Mouse (Mus musculus): ENCODE data around the gene Gabbr2.

DNA sequence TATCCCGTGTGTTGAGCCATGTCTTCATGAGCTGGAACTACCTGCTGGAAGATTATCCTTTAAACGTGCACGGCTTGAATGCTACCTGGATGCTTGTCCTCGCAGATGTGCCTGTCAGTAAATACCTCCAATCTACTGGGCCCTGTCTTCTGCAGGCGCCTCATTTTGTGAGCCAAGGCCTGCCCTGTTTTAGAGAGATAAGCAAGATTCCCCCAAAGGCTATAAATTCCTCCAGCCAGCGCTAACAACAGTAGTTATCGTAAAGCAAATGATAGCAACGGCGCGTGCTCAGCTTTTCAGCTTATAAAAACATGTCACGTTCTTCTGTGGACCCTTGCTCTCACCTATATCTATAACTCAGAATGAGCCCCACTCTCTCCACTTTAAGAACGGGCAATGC lies 87.5 kb downstream of the Gabbr2 start:
- TF ChIP-seq POLR2A (IDR thresholded peaks at IDR 0.05; ENCODE audit: borderline replicate concordance, extremely low read depth, insufficient read depth, insufficient read length, poor library complexity, severe bottlenecking) (no peak), CTCF (IDR thresholded peaks at IDR 0.05; ENCODE audit: borderline replicate concordance, extremely low read depth, insufficient read depth, insufficient read length) (no peak)
